Mouse (Mus musculus) embryonic facial prominence, embryonic 13.5 days (tissue): ENCODE results near the gene Slc12a5. TPM values are rescaled to one million over a fixed set of nuclear protein-coding genes. Genes with fewer than 3 reads are reported as not detected.
A peak's percentile ranks its signal among the peaks of the same experiment; 100 is the strongest.

Experiments
- ATAC-seq: fragments of 200-750 bp; cut with Nextera tagmentation; 2 replicates; pipeline ENCODE4 v1.8.0; 2017; ENCODE audit warnings: low read depth; ENCODE audit not compliant: insufficient number of reproducible peaks, insufficient read depth, low FRiP score, low TSS enrichment
- H3K27ac ChIP-seq: fragments of 300-500 bp; sonication (generic); 2 replicates; pipeline ENCODE4 v1.5.1; 2015; ENCODE audit warnings: moderate library complexity, mild to moderate bottlenecking, inconsistent platforms
- H3K27me3 ChIP-seq: fragments of 300-500 bp; sonication (generic); 2 replicates; pipeline ENCODE4 v1.6.1; 2015; ENCODE audit warnings: mild to moderate bottlenecking, inconsistent platforms
- H3K36me3 ChIP-seq: fragments of 300-500 bp; sonication (generic); 2 replicates; pipeline ENCODE4 v1.6.1; 2015; ENCODE audit warnings: mild to moderate bottlenecking, inconsistent platforms
- H3K4me1 ChIP-seq: fragments of 300-500 bp; sonication (generic); 2 replicates; pipeline ENCODE4 v1.6.1; 2015; ENCODE audit warnings: inconsistent platforms
- H3K4me2 ChIP-seq: fragments of 300-500 bp; sonication (generic); 2 replicates; pipeline ENCODE4 v1.6.1; 2015; ENCODE audit warnings: moderate library complexity, mild to moderate bottlenecking, inconsistent platforms
- H3K4me3 ChIP-seq: fragments of 300-500 bp; sonication (generic); 2 replicates; pipeline ENCODE4 v1.5.1; 2015; ENCODE audit warnings: mild to moderate bottlenecking, inconsistent platforms
- H3K9ac ChIP-seq: fragments of 300-500 bp; sonication (generic); 2 replicates; pipeline ENCODE4 v1.6.1; 2015; ENCODE audit warnings: mild to moderate bottlenecking, inconsistent platforms
- H3K9me3 ChIP-seq: fragments of 300-500 bp; sonication (generic); 2 replicates; pipeline ENCODE4 v1.6.1; 2016; ENCODE audit warnings: inconsistent platforms
- WGBS: fragments of 180-500 bp; shearing (Covaris S2); methylation state at CpG from one replicate; pipeline ENCODE4 v1.1.7; 2015; ENCODE audit warnings: mixed read lengths; 5-methylcytosine and 5-hydroxymethylcytosine counted together
- polyA plus RNA-seq: library from polyadenylated mRNA; unstranded; fragments of >200 nt; fragmentation: Nextera tagmentation; extraction: Ambion mirVana; gene quantifications from 2 replicates; pipeline ENCODE4 v1.2.1, GENCODE M21; 2015

Gene Slc12a5
- polyA plus RNA-seq, 1 experiment from 2014 or later = 2.9 TPM

GRCm38 (mm10) chr2:164948962-164949361, 11.6 kb upstream of the Slc12a5 start:
- WGBS = 10% methylated on average over 25 of the region's 25 CpGs
- Histone ChIP-seq H3K27me3 (peaks cover 82% of the 10 kb centered on the region), H3K4me1 (peaks cover 38% of the 10 kb centered on the region), H3K9me3 (no peaks in the 10 kb centered on the region), H3K9ac (0 out of 2 replicates have a peak overlapping the region, but pooled peaks have one; percentile 36), H3K4me2 (peak overlapping the region; percentile 55), H3K36me3 (no peaks in the 10 kb centered on the region), H3K4me3 (peak overlapping the region; percentile 32), H3K27ac (no peak overlapping the region)
- ATAC-seq = no peak

GRCm38 (mm10) chr2:164950501-164950900, 10.1 kb upstream of the Slc12a5 start:
- no peak for ATAC-seq
- Histone ChIP-seq H3K27me3 (peaks cover 92% of the 10 kb centered on the region), H3K36me3 (no peaks in the 10 kb centered on the region), H3K9me3 (no peaks in the 10 kb centered on the region), H3K4me1 (peaks cover 38% of the 10 kb centered on the region), H3K27ac (no peak overlapping the region), H3K9ac (no peak overlapping the region), H3K4me3 (no peak overlapping the region), H3K4me2 (peak overlapping the region; percentile 55; the same call in 1 of the 2 replicates)
- 28% methylated on average over 13 of the region's 13 CpGs for WGBS

- ATAC-seq = no peak
- peaks cover 85% of the 10 kb centered on the region for H3K27me3 ChIP-seq
- WGBS = 78% methylated on average over 4 of the region's 4 CpGs
Measured at GRCm38 (mm10) chr2:164951745-164952144, 8.9 kb upstream of the Slc12a5 start.

GRCm38 (mm10) chr2:164952448-164952847, 8.2 kb upstream of the Slc12a5 start:
- WGBS = 35% methylated on average over 13 of the region's 13 CpGs
- H3K27me3 ChIP-seq = peaks cover 83% of the 10 kb centered on the region
- H3K9me3 ChIP-seq = no peaks in the 10 kb centered on the region
- no peak overlapping the region for H3K4me2 ChIP-seq
- no peak overlapping the region for H3K27ac ChIP-seq
- H3K4me1 ChIP-seq = peaks cover 32% of the 10 kb centered on the region
- ATAC-seq = no peak
- H3K36me3 ChIP-seq = no peaks in the 10 kb centered on the region
- no peak overlapping the region for H3K4me3 ChIP-seq
- H3K9ac ChIP-seq = no peak overlapping the region

More at GRCm38 (mm10) chr2:164951745-164952144, 8.9 kb upstream of the Slc12a5 start:
- Histone ChIP-seq H3K9ac (no peak overlapping the region), H3K4me3 (no peak overlapping the region), H3K27ac (no peak overlapping the region), H3K9me3 (no peaks in the 10 kb centered on the region), H3K36me3 (no peaks in the 10 kb centered on the region), H3K4me1 (peaks cover 37% of the 10 kb centered on the region), H3K4me2 (no peak overlapping the region)

GRCm38 (mm10) chr2:164953224-164953623, 7.4 kb upstream of the Slc12a5 start:
- Histone ChIP-seq H3K9me3 (no peaks in the 10 kb centered on the region), H3K4me2 (peak overlapping the region; percentile 32; the same call in 1 of the 2 replicates), H3K36me3 (no peaks in the 10 kb centered on the region), H3K27ac (no peak overlapping the region), H3K4me1 (peaks cover 25% of the 10 kb centered on the region), H3K9ac (peak overlapping the region; percentile 41; the same call in 1 of the 2 replicates), H3K27me3 (peaks cover 76% of the 10 kb centered on the region), H3K4me3 (0 out of 2 replicates have a peak overlapping the region, but pooled peaks have one; percentile 17)
- WGBS = under 1% methylated on average over 21 of the region's 21 CpGs
- no peak for ATAC-seq

GRCm38 (mm10) chr2:164955725-164956124, 4.9 kb upstream of the Slc12a5 start:
- WGBS = 62% methylated on average over 4 of the region's 4 CpGs
- H3K27ac ChIP-seq = no peak overlapping the region
- peaks cover 55% of the 10 kb centered on the region for H3K27me3 ChIP-seq
- no peaks in the 10 kb centered on the region for H3K36me3 ChIP-seq
- H3K9me3 ChIP-seq = no peaks in the 10 kb centered on the region
- no peak overlapping the region for H3K4me3 ChIP-seq
- peaks cover 15% of the 10 kb centered on the region for H3K4me1 ChIP-seq
- ATAC-seq = no peak
- no peak overlapping the region for H3K9ac ChIP-seq
- H3K4me2 ChIP-seq = no peak overlapping the region

- no peak overlapping the region for H3K27ac ChIP-seq
- peaks cover 19% of the 10 kb centered on the region for H3K4me1 ChIP-seq
- H3K4me2 ChIP-seq = no peak overlapping the region
- H3K36me3 ChIP-seq = no peaks in the 10 kb centered on the region
- H3K27me3 ChIP-seq = peaks cover 52% of the 10 kb centered on the region
- H3K9me3 ChIP-seq = no peaks in the 10 kb centered on the region
- 0 out of 2 replicates have a peak overlapping the region, but pooled peaks have one; percentile 16 for H3K9ac ChIP-seq
- no peak overlapping the region for H3K4me3 ChIP-seq
- 48% methylated on average over 5 of the region's 5 CpGs for WGBS
- no peak for ATAC-seq
Measured at GRCm38 (mm10) chr2:164956195-164956594, 4.4 kb upstream of the Slc12a5 start.

- 66% methylated on average over 9 of the region's 9 CpGs for WGBS
Measured at GRCm38 (mm10) chr2:164957548-164958315, 2.9 kb upstream of the Slc12a5 start.

GRCm38 (mm10) chr2:164961506-164962182, 1.0 kb downstream of the Slc12a5 start:
- no peaks in the 10 kb centered on the region for H3K9me3 ChIP-seq
- peaks cover 38% of the 10 kb centered on the region for H3K27me3 ChIP-seq
- H3K9ac ChIP-seq = no peak overlapping the region
- H3K36me3 ChIP-seq = no peaks in the 10 kb centered on the region
- H3K4me3 ChIP-seq = peak overlapping the region; percentile 61; the same call in 1 of the 2 replicates
- 9% methylated on average over 17 of the region's 17 CpGs for WGBS
- H3K27ac ChIP-seq = no peak overlapping the region
- no peak for ATAC-seq
- H3K4me2 ChIP-seq = peak overlapping the region; percentile 66
- peaks cover 11% of the 10 kb centered on the region for H3K4me1 ChIP-seq

More at GRCm38 (mm10) chr2:164957548-164958315, 2.9 kb upstream of the Slc12a5 start:
- ATAC-seq = no peak
- no peaks in the 10 kb centered on the region for H3K36me3 ChIP-seq
- peaks cover 20% of the 10 kb centered on the region for H3K4me1 ChIP-seq
- H3K27ac ChIP-seq = no peak overlapping the region
- peaks cover 44% of the 10 kb centered on the region for H3K27me3 ChIP-seq
- no peak overlapping the region for H3K4me3 ChIP-seq
- no peak overlapping the region for H3K4me2 ChIP-seq
- H3K9me3 ChIP-seq = no peaks in the 10 kb centered on the region
- no peak overlapping the region for H3K9ac ChIP-seq

- Histone ChIP-seq H3K4me2 (no peak overlapping the region), H3K9me3 (no peaks in the 10 kb centered on the region), H3K27ac (no peak overlapping the region), H3K27me3 (peaks cover 41% of the 10 kb centered on the region), H3K36me3 (no peaks in the 10 kb centered on the region), H3K9ac (no peak overlapping the region), H3K4me3 (no peak overlapping the region), H3K4me1 (peaks cover 11% of the 10 kb centered on the region)
- WGBS = 44% methylated on average over 7 of the region's 7 CpGs
- no peak for ATAC-seq
Measured at GRCm38 (mm10) chr2:164962183-164962580, 1.6 kb downstream of the Slc12a5 start.

GRCm38 (mm10) chr2:164964242-164964894, 3.8 kb downstream of the Slc12a5 start:
- WGBS = 35% methylated on average over 9 of the region's 9 CpGs
- Histone ChIP-seq H3K9ac (no peak overlapping the region), H3K27me3 (peaks cover 60% of the 10 kb centered on the region), H3K4me1 (peaks cover 27% of the 10 kb centered on the region), H3K9me3 (no peaks in the 10 kb centered on the region), H3K4me2 (no peak overlapping the region), H3K27ac (no peak overlapping the region), H3K4me3 (no peak overlapping the region), H3K36me3 (no peaks in the 10 kb centered on the region)
- no peak for ATAC-seq
